Mouse (Mus musculus): ENCODE measurements around the gene Glod4. TPM values are rescaled to one million over a fixed set of nuclear protein-coding genes. Genes with fewer than 3 reads are reported as not detected.

The Glod4 gene
- polyA plus RNA-seq, 1 experiment from 2014 or later = 123 TPM

- Histone ChIP-seq H3K4me1 (no peaks in the 10 kb centered on the region), H3K27ac (no peak overlapping the region), H3K36me3 (replicated peaks) (peaks cover 25% of the 10 kb centered on the region), H3K9me3 (no peaks in the 10 kb centered on the region), H3K9ac (no peak overlapping the region), H3K4me2 (no peak overlapping the region), H3K27me3 (replicated peaks) (no peaks in the 10 kb centered on the region), H3K4me3 (no peak overlapping the region)
- WGBS = 76% methylated on average over 2 of the region's 2 CpGs
- no peak for ATAC-seq (replicated peaks)
Observed at GRCm38 (mm10) chr11:76122571-76122970, 121.0 kb downstream of the Glod4 start.

GRCm38 (mm10) chr11:76121086-76121485, 122.4 kb downstream of the Glod4 start:
- Histone ChIP-seq H3K36me3 (replicated peaks) (peaks cover 29% of the 10 kb centered on the region), H3K27me3 (replicated peaks) (no peaks in the 10 kb centered on the region), H3K9me3 (no peaks in the 10 kb centered on the region), H3K4me3 (no peak overlapping the region), H3K27ac (no peak overlapping the region), H3K4me1 (no peaks in the 10 kb centered on the region), H3K9ac (no peak overlapping the region), H3K4me2 (no peak overlapping the region)
- no peak for ATAC-seq (replicated peaks)
- WGBS = 91% methylated on average over 4 of the region's 4 CpGs

- ATAC-seq (replicated peaks) = no peak
- H3K9ac ChIP-seq = no peak overlapping the region
- no peak overlapping the region for H3K4me2 ChIP-seq
- no peaks in the 10 kb centered on the region for H3K27me3 ChIP-seq (replicated peaks)
- no peak overlapping the region for H3K4me3 ChIP-seq
- H3K9me3 ChIP-seq = no peaks in the 10 kb centered on the region
- no peak overlapping the region for H3K27ac ChIP-seq
- H3K4me1 ChIP-seq = no peaks in the 10 kb centered on the region
- H3K36me3 ChIP-seq (replicated peaks) = peaks cover 26% of the 10 kb centered on the region; the same call in 1 of the 2 replicates
- WGBS = 76% methylated on average over 10 of the region's 10 CpGs
Observed at GRCm38 (mm10) chr11:76120407-76120901, 123.1 kb downstream of the Glod4 start.

- no peak overlapping the region for H3K4me2 ChIP-seq
- H3K9ac ChIP-seq = no peak overlapping the region
- H3K27ac ChIP-seq = no peak overlapping the region
- no peak for ATAC-seq (replicated peaks)
- H3K4me3 ChIP-seq = no peak overlapping the region
- H3K27me3 ChIP-seq (replicated peaks) = no peaks in the 10 kb centered on the region
- no peaks in the 10 kb centered on the region for H3K9me3 ChIP-seq
- peaks cover 3% of the 10 kb centered on the region; the same call in 1 of the 2 replicates for H3K36me3 ChIP-seq (replicated peaks)
- WGBS = 98% methylated on average over 3 of the region's 3 CpGs
- no peaks in the 10 kb centered on the region for H3K4me1 ChIP-seq
Observed at GRCm38 (mm10) chr11:76110416-76110815, 133.1 kb downstream of the Glod4 start.

GRCm38 (mm10) chr11:76106551-76107496, 136.7 kb downstream of the Glod4 start:
- Histone ChIP-seq H3K4me2 (no peak overlapping the region), H3K27me3 (replicated peaks) (no peaks in the 10 kb centered on the region), H3K27ac (no peak overlapping the region), H3K4me1 (no peaks in the 10 kb centered on the region), H3K9me3 (no peaks in the 10 kb centered on the region), H3K36me3 (replicated peaks) (peaks cover 2% of the 10 kb centered on the region; the same call in 1 of the 2 replicates), H3K4me3 (no peak overlapping the region), H3K9ac (no peak overlapping the region)
- 90% methylated on average over 11 of the region's 11 CpGs for WGBS
- no peak for ATAC-seq (replicated peaks)

GRCm38 (mm10) chr11:76101154-76101553, 142.4 kb downstream of the Glod4 start:
- no peak for ATAC-seq (replicated peaks)
- no peaks in the 10 kb centered on the region for H3K9me3 ChIP-seq

GRCm38 (mm10) chr11:76099193-76099975, 144.1 kb downstream of the Glod4 start:
- no peak for ATAC-seq (replicated peaks)

More at GRCm38 (mm10) chr11:76101154-76101553, 142.4 kb downstream of the Glod4 start:
- Histone ChIP-seq H3K27ac (no peak overlapping the region), H3K4me2 (no peak overlapping the region), H3K4me3 (no peak overlapping the region), H3K9ac (no peak overlapping the region), H3K27me3 (replicated peaks) (no peaks in the 10 kb centered on the region), H3K4me1 (no peaks in the 10 kb centered on the region), H3K36me3 (replicated peaks) (peaks cover 20% of the 10 kb centered on the region; the same call in 1 of the 2 replicates)

GRCm38 (mm10) chr11:76093610-76094009, 149.9 kb downstream of the Glod4 start:
- Histone ChIP-seq H3K36me3 (replicated peaks) (peaks cover 15% of the 10 kb centered on the region), H3K27me3 (replicated peaks) (no peaks in the 10 kb centered on the region), H3K4me3 (no peak overlapping the region), H3K9ac (no peak overlapping the region), H3K4me2 (no peak overlapping the region), H3K27ac (no peak overlapping the region), H3K9me3 (no peaks in the 10 kb centered on the region), H3K4me1 (no peaks in the 10 kb centered on the region)
- 89% methylated on average over 8 of the region's 8 CpGs for WGBS
- ATAC-seq (replicated peaks) = no peak

More at GRCm38 (mm10) chr11:76099193-76099975, 144.1 kb downstream of the Glod4 start:
- no peaks in the 10 kb centered on the region for H3K9me3 ChIP-seq
- H3K9ac ChIP-seq = no peak overlapping the region
- no peaks in the 10 kb centered on the region for H3K27me3 ChIP-seq (replicated peaks)
- peaks cover 20% of the 10 kb centered on the region; the same call in 1 of the 2 replicates for H3K36me3 ChIP-seq (replicated peaks)
- H3K4me1 ChIP-seq = no peaks in the 10 kb centered on the region
- H3K4me2 ChIP-seq = no peak overlapping the region
- no peak overlapping the region for H3K4me3 ChIP-seq
- WGBS = 79% methylated on average over 4 of the region's 4 CpGs
- no peak overlapping the region for H3K27ac ChIP-seq

GRCm38 (mm10) chr11:76089776-76090175, 153.7 kb downstream of the Glod4 start:
- ATAC-seq (replicated peaks) = no peak
- H3K9ac ChIP-seq = no peak overlapping the region
- no peak overlapping the region for H3K27ac ChIP-seq
- H3K4me2 ChIP-seq = no peak overlapping the region
- H3K9me3 ChIP-seq = no peaks in the 10 kb centered on the region
- WGBS = 87% methylated on average over 6 of the region's 6 CpGs
- peaks cover 20% of the 10 kb centered on the region for H3K36me3 ChIP-seq (replicated peaks)
- H3K27me3 ChIP-seq (replicated peaks) = no peaks in the 10 kb centered on the region
- H3K4me3 ChIP-seq = no peak overlapping the region
- no peaks in the 10 kb centered on the region for H3K4me1 ChIP-seq

GRCm38 (mm10) chr11:76088506-76088905, 155.0 kb downstream of the Glod4 start:
- H3K27ac ChIP-seq = no peak overlapping the region
- no peak overlapping the region for H3K4me2 ChIP-seq
- no peak overlapping the region for H3K4me3 ChIP-seq
- no peak overlapping the region for H3K9ac ChIP-seq
- H3K4me1 ChIP-seq = no peaks in the 10 kb centered on the region
- no peaks in the 10 kb centered on the region for H3K27me3 ChIP-seq (replicated peaks)
- no peak for ATAC-seq (replicated peaks)
- H3K9me3 ChIP-seq = no peaks in the 10 kb centered on the region
- WGBS = 96% methylated on average over 4 of the region's 4 CpGs
- peaks cover 20% of the 10 kb centered on the region for H3K36me3 ChIP-seq (replicated peaks)

- Histone ChIP-seq H3K36me3 (replicated peaks) (peaks cover 15% of the 10 kb centered on the region; the same call in 1 of the 2 replicates), H3K4me2 (no peak overlapping the region), H3K4me1 (no peaks in the 10 kb centered on the region), H3K27ac (no peak overlapping the region), H3K27me3 (replicated peaks) (no peaks in the 10 kb centered on the region), H3K9me3 (no peaks in the 10 kb centered on the region), H3K4me3 (no peak overlapping the region), H3K9ac (no peak overlapping the region)
- ATAC-seq (replicated peaks) = no peak
- WGBS = 63% methylated on average over 5 of the region's 5 CpGs
Observed at GRCm38 (mm10) chr11:76085898-76086591, 157.5 kb downstream of the Glod4 start.

GRCm38 (mm10) chr11:76084943-76085342, 158.6 kb downstream of the Glod4 start:
- Histone ChIP-seq H3K9me3 (no peaks in the 10 kb centered on the region), H3K4me1 (no peaks in the 10 kb centered on the region), H3K4me2 (no peak overlapping the region), H3K36me3 (replicated peaks) (peaks cover 22% of the 10 kb centered on the region), H3K27me3 (replicated peaks) (no peaks in the 10 kb centered on the region), H3K9ac (no peak overlapping the region), H3K4me3 (no peak overlapping the region), H3K27ac (no peak overlapping the region)
- no peak for ATAC-seq (replicated peaks)
- WGBS = 100% methylated on average over 1 of the region's 1 CpGs
